In the genomic region with DNA sequence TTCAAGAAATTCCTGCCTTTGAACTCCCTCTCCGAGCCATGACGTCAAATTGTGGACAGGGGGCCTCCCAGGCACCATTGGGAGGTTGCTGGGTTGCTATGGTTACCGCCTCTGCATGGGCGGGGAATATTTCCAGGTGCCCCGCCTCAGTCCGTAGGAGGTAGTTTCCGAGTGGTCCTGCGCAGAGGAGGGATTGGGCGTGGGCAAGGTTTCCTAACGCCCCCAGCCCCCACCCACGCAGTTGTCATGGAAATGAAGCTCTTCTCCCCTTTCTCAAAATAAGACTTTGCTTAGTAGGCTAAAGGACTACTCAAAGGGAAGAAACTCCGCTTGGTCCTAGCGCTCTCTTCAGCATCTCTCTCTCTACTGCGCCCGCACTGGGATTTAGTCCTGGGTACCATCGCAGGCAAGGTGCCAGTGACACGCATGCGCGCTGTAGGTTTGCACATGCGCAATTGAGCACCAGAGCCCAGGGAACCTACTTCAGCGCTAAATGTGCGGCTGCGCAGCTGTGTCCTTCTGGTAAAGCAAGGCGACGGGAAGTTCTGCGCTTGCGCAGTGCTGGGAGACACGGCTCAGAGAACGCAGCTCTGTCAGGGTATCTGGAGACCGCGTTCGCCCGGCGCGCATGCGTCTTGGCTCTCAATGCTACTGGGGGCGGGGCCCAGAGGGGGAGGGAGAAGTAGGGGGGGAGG, we compare ENCODE assay signal across 8 mouse cellular contexts. TPM values are rescaled to one million over a fixed set of nuclear protein-coding genes. Genes with fewer than 3 reads are reported as not detected.
A peak's percentile ranks its signal among the peaks of the same experiment; 100 is the strongest.
DNase-seq lines count a peak whose midpoint lies in the region; ATAC-seq and TF ChIP-seq lines count a peak whose summit lies in the region.

A gene (plus strand): TSS at position 645 of the 695 bp plus-strand sequence.

- peak within 1 kb of the TSS; percentile 67 for H3K9ac ChIP-seq in hindbrain, postnatal 0 days (replicated peaks; ENCODE audit: low read length)

- H3K36me3 ChIP-seq in hindbrain, postnatal 0 days (ENCODE audit: insufficient read depth, low read length) = no peaks in the 10 kb centered on the region

- TF ChIP-seq CTCF in gastrocnemius, adult 2 months (IDR thresholded peaks at IDR 0.05) = no peak
- peak; percentile 30 for TF ChIP-seq CTCF in hindbrain, postnatal 0 days (IDR thresholded peaks at IDR 0.05; ENCODE audit: low read depth)
- TF ChIP-seq CTCF in left cerebral cortex, adult 2 months (IDR thresholded peaks at IDR 0.05) = no peak

- H3K4me3 ChIP-seq in gastrocnemius, adult 2 months = peak within 1 kb of the TSS; percentile 86
- H3K4me3 ChIP-seq in hindbrain, postnatal 0 days (ENCODE audit: low read length) = peak within 1 kb of the TSS; percentile 47
- H3K4me3 ChIP-seq in left cerebral cortex, adult 2 months = peak within 1 kb of the TSS; percentile 80

- no peaks in the 10 kb centered on the region for H3K27me3 ChIP-seq in hindbrain, postnatal 0 days (ENCODE audit: insufficient read depth, low read length)

- H3K9me3 ChIP-seq in hindbrain, postnatal 0 days (ENCODE audit: low read length) = no peaks in the 10 kb centered on the region

- intact Hi-C loops in gastrocnemius, adult 2 months (cut with DNase I) = loop anchor here (5.0 kb wide), 1 partner anchor 98 kb away; no protein-coding TSS in a partner anchor
- intact Hi-C loops in left cerebral cortex, adult 2 months (cut with DNase I) = loop anchor here (1.0 to 5.0 kb wide), 4 partner anchors 12 to 93 kb away; a partner anchor contains a TSS

- H3K4me2 ChIP-seq in hindbrain, postnatal 0 days (ENCODE audit: low read depth, low read length) = peak within 1 kb of the TSS; percentile 65

- peak; percentile 100 for DNase-seq in ZHBTc4 (ENCODE audit: low read depth, low spot score)
- peak; percentile 100 for DNase-seq in gastrocnemius, adult 2 months
- DNase-seq in hindbrain, postnatal 0 days (ENCODE audit: low spot score) = peak; percentile 100
- DNase-seq in left cerebral cortex, adult 2 months (ENCODE audit: extremely low spot score in 1 of 2, low spot score in 2 of 2) = peak; percentile 100
- DNase-seq in right cerebral cortex, adult 2 months (ENCODE audit: low spot score in 2 of 2) = peak; percentile 100
- DNase-seq in urinary bladder, postnatal 14 days (ENCODE audit: low spot score) = peak; percentile 100

- peak within 1 kb of the TSS; percentile 82 for H3K27ac ChIP-seq in gastrocnemius, adult 2 months
- peak within 1 kb of the TSS; percentile 70 for H3K27ac ChIP-seq in hindbrain, postnatal 0 days
- H3K27ac ChIP-seq in left cerebral cortex, adult 2 months = peak within 1 kb of the TSS; percentile 94

- peak; percentile 92 for ATAC-seq in common myeloid progenitor, adult 5-6 weeks (replicated peaks; ENCODE audit: low read depth, poor library complexity, severe bottlenecking)
- ATAC-seq in hindbrain, postnatal 0 days = peak; percentile 94
- peak; percentile 94 for ATAC-seq in megakaryocyte, adult 5-6 weeks (ENCODE audit: poor library complexity, severe bottlenecking)

- 1% methylated on average over 36 of the region's 37 CpGs for WGBS in hindbrain, postnatal 0 days

- peaks cover 10% of the 10 kb centered on the region for H3K4me1 ChIP-seq in hindbrain, postnatal 0 days (ENCODE audit: insufficient read depth, low read length)

RNA-seq across cellular contexts. Expression of the gene that starts here (rescaled TPM):
- total RNA-seq in common myeloid progenitor, adult 5-6 weeks (2017) = 0.64 TPM in 1 of 2 replicates, not detected in the other
- total RNA-seq in gastrocnemius, adult 2 months (2021) = 1 to 10 TPM; 6.3 to 6.7 TPM
- total RNA-seq in hindbrain, postnatal 0 days (2014; rRNA removed) = 22.5 and 26.1 TPM in 2 replicates
- 5.6 and 6.0 TPM in 2 replicates for polyA plus RNA-seq in hindbrain, postnatal 0 days (2015; fragmentation: Nextera tagmentation; extraction: Ambion mirVana)
- 10 to 100 TPM; 50.6 to 61.2 TPM for total RNA-seq in left cerebral cortex, adult 2 months (2021)
- 0.25 TPM in 1 of 2 replicates, not detected in the other for total RNA-seq in megakaryocyte, adult 5-6 weeks (2015)
- 0.15 and 0.24 TPM in 2 replicates for total RNA-seq in megakaryocyte, adult 5-6 weeks (2017)

Comparison
In these comparisons a context has a peak if more than half of its experiments do, and no peak if none do; other contexts are left out.
1. Peak in every context shown above with its lines: DNase-seq, ATAC-seq, H3K4me3 ChIP-seq and H3K27ac ChIP-seq.
2. Peak in ATAC-seq in common myeloid progenitor, adult 5-6 weeks; RNA of the gene not detected or under 1 TPM.
3. Peak in ATAC-seq in megakaryocyte, adult 5-6 weeks; RNA of the gene not detected or under 1 TPM.